Mouse (Mus musculus): ENCODE results near the gene Lsamp. TPM values are rescaled to one million over a fixed set of nuclear protein-coding genes. Genes with fewer than 3 reads are reported as not detected.
"Not testable (repeated sequence)": the region's sequence is repeated elsewhere in the genome, so short reads cannot be mapped to it uniquely, and the experiment has no call there.

The Lsamp gene
- polyA plus RNA-seq, 2 experiments from 2014 or later = not detected

DNA sequence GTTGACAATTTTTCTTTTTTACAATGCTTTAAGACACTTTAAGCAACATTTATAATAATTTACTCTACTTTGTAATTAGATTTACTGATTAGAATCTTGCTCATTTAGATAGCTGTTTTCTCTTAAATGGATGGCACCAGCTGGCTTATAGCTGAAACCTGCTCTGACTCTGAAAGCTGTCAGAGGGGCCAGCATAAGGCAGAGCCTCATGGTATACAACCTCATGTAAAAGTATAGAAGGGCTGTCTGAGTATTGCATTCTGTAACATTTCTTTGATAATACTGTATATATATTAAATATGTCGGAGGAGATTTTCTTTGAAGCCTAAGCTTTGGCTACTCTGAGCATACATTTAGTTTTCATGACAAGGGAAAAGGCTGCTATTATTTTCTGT is 1953.4 kb downstream of the Lsamp start:
- ATAC-seq = no peak

GRCm38 (mm10) chr16:41938258-41938657 is 1954.1 kb downstream of the Lsamp start:
- no peak for ATAC-seq

DNA sequence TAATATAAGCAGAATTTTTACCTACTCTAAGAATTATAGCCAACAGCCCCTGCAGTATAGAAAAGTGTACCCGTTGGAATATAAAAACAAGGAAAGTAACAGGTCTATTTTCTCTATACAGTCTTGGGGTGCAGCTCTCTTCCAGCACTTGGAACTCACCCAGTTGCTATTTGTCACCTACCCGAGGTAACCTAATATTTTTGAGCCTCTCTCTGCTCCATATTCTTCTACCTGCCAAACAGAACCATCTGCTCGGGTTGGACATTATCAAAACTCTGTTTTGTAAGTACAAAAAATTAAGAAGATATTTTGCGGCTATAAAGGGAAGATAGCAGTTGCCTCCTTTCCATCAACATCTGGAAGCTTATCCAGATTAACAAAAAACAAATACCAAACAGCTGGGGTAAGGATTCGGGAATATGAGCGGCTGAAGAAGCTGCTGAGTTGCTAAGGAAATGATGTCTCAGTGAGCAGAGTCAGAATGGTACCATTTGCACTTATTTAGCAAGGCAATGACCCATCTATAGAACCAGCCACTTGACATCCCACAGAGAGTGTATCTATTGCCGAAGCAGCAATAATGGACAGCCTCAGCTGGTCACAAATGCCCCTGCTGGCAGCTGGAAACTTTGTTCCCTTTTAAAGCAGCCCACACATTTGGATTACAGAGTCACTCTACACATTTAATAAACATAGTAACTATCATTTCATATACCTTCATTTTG is 1957.6 kb downstream of the Lsamp start:
- no peak for ATAC-seq

DNA sequence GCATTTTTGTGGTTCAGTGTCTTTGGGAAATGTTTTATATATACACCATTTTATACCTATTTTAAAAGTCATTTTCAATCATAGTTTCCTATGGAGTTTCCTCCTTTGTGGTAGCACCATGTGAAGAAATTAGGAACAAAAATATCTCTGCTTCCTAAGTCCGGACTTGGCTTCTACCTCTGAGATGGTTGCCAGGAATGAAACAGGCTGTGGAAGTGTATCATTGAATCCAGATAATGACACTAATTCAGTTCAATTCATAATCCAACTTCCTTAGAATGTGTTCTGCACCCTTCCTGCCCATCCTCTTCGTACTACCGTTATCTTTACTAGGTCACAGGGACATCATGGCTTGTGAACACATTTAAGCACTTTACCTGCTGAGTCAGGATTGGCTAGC is 1973.7 kb downstream of the Lsamp start:
- ATAC-seq = no peak

DNA sequence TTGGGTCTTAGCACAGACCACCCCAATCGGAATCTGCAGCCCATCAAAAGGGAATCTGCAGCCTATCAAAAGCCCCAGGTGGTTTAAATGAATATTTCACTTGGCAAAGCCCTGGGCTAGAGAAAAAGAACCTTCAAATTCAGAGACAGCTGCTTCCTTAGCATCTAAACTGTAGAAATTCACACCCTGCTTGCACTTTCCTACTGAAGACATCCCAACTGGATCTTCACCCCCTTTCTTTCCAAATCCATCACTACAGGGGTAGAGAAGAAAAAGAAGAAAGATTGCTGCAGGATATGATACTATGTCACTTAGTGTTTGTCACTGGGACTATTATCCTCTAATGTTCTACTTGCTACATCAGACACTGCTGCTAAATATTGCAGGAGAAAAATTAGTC is 1981.5 kb downstream of the Lsamp start:
- no peak for ATAC-seq

DNA sequence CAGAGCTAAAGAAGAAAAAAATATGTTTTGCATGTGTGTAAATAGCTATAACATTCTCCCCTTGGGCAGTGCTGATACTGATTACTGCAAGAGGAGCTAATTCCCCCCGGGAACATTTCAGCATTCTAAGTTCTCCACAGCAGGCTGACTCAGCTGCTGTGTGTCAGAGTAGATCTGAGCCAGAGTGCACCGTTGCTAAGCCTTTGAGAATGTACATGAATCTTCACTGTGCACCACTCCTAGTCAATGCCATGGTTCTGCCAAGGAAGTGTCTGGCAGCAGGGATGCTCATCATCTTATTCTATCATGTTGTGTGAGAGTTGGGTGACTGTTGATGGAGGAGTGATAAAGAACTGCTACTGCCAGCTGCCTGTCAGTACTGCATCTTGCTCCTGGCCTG is 1985.1 kb downstream of the Lsamp start:
- no peak for ATAC-seq

GRCm38 (mm10) chr16:41974866-41975719 is 1990.9 kb downstream of the Lsamp start:
- ATAC-seq = no peak

GRCm38 (mm10) chr16:41976897-41977296 is 1992.7 kb downstream of the Lsamp start:
- no peak for ATAC-seq

DNA sequence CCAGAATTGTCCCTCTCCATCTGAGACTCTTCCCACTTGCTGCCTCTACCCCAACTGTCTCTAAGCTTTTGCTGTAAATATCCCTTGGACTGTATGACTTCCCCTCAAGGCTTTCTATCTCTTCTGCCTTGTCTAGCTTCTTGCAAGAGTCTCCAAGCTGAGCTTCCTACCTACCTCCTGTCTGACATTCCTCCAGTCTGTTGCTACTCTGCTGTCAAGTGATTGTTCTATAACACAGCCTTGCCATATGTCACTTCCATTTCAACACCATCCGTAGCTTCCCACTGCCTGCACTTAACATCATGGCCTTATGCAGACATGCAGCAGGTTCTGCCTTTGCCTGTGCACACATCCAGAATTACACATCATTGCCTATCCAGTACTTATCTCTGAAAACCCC is 2012.8 kb downstream of the Lsamp start:
- no peak for ATAC-seq

DNA sequence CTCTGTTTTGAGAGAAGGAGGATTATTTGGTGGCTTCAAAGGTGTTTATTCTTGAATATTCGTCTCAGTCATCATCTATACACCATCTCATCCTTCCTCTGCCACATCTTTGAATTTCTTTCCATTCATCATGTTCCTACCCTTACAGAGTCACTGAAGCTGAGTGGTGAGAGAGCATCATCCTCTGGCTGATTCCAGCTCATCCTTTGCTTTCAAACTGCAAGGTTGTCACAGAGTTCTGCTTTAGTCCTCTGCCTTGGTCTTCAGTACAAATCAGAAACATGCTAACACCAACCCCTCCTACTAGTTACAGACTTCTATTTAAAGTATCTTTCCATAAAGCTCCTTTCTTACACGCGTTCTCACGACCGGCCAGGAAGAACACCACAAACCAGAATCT is 2018.8 kb downstream of the Lsamp start:
- no peak for ATAC-seq

DNA sequence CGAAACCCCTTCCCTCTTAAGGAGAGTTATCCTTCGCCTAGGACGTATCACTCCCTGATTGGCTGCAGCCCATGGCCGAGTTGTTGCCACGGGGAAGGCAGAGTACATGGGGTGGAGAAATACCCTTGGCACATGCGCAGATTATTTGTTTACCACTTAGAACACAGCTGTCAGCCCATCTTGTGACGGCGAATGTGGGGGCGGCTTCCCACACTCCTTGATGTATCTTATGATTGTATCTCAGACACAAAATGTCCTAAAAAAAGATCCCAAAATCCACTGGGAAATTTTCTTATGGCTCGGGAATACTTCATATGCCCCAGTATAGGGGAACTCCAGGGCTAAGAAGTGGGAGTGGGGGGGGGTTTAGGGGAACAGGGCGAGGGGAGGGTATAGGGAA is 2019.3 kb downstream of the Lsamp start:
- not testable (repeated sequence) for ATAC-seq

DNA sequence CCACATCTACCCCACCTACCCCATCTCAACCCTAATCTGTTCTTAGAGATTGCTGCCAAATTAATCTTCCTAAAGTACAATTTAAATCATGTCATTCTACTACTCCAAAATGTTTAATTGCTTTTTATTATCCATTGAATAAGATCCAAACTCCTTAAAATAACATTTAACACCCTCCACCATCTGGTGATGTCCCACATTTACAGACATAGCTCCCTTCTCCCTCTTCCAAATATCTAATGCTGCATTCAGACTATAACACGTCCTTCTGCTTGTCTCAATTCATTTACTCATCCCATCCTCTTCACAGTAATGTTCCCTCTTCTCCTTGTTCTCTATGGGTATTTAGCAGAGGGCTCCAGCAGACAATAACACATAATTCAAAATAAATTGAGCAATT is 2020.0 kb downstream of the Lsamp start:
- no peak for ATAC-seq

DNA sequence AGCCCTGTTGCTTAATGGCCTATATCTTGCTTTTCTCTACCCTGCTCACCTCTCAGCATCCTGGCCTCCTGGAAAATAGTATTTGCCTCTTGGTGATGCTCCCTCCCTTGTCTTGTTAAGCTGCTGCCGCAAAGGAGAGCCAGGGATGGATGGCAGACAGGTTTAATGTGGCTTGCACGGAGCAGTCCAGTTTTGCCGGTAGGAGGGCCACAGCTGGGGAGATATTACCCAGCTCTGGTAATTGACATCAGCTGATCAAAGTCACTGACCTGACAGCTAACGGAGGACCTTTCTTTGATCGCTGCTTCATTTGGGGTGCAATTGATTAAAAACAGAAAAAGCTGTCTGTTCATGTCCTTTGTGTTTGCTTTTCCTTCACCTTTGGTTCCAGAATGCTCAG is 2030.8 kb downstream of the Lsamp start:
- no peak for ATAC-seq

DNA sequence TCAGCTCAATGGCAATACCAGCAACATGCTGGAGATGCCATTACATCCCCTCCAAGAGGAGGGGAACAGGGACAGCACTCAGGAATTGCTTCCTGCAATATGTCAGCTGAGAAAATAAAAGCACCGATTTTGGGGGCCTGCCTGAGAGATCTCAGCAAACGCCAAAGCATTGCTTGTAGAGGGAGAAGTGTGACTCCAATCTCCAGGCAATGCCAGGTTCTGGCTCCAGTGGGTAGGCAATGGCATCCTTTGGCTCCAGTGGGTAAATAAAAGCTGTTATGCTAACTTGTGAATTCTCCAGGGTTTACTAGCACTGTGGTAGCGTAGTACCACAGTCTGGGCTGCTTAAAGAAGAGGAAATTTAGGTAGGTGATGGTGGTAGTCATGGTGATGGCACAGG is 2031.3 kb downstream of the Lsamp start:
- no peak for ATAC-seq

DNA sequence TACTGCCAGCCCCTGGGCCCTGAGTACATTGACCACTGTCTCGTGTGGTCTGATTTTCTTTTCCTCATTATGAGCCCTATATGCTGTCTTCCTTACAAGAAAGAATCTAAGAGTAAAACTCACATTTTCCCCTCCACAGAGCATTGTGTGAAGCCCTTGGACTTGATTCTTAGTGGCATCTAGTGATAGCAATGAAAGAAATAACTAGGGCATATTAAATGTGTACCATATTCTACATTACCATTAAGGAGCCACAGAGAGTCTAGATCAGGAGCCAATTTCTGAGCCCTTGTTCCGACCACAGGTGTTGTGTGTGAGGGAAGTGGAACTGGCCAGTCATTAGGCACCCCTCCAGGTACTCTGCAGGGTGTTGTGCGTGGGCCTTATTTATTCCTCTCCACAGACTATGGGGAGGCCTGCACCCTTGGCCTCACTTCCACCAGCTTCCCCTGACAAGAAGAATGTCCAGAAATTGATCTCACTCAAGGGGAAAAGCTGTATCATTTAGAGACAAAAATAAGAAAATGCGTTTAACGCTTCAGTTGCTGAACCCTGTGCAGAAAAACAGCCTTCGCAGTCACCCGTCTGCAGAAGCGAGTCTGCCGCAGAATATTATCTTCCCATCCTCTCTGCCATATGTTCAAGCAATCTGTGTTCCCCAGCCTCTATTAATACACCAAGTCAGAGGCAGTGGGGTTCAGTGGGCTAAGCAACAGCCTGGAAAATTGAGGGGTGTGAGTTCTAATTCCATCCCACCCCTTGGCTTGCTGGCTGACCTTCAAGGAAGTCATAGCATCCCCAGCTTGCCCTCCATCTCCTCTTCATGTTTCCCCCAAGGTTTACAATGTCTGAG is 2032.9 kb downstream of the Lsamp start:
- no peak for ATAC-seq

DNA sequence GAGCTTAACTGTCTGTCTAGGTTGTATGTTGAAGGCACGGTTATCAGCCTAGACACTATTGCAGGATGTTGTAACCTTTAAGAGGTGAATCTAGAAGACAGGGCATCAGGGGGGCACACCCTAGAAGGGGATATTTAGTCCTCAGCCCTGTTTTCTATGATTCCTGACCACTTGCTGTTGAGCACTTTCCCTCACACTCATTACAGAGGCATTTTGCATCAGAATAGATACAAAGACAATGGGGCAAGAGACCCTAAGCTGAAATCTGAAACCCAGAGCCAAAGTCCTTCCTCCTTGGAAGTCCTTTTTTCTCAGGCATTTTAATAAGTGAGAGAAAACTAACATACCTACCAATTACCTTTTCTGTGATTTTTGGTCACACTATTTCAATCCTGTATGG is 2038.4 kb downstream of the Lsamp start:
- ATAC-seq = no peak

DNA sequence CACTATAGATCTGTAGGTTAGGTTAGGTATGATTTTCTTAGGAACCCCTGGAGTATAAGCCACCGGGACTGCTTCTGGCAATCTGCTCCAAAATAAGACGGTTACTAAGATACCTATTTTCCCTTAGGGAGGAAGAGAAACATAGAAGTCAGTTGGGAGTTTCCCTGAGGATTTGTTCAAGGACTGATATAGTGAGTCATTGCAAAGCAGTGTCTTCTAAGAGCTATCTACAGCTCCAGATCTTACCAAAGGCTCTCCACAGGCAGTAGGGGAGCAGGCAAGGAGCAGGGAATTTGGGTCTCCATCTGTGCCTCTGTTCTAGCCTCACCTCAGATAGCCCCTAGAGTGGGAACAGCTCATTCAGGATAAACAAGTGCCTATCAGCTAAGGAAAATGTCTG is 2047.9 kb downstream of the Lsamp start:
- no peak for ATAC-seq

DNA sequence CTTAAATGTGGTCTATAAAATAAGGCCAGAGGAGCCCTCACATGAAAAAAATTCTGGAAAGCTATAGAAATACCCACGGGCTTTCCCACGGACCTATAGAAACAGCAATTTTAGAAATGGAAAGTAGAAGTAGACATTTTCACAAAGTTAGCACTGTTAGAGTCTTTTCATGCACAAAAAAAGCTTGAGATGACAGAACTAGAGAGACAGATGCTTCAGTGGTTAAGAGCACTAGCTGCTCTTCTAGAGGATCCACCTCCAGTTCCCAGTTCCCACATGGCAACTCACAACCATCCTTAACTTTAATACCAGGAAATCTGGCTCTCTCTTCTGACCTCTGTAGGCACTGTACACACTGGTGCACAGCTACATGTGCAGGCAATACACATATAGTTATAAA is 2049.3 kb downstream of the Lsamp start:
- ATAC-seq = no peak

DNA sequence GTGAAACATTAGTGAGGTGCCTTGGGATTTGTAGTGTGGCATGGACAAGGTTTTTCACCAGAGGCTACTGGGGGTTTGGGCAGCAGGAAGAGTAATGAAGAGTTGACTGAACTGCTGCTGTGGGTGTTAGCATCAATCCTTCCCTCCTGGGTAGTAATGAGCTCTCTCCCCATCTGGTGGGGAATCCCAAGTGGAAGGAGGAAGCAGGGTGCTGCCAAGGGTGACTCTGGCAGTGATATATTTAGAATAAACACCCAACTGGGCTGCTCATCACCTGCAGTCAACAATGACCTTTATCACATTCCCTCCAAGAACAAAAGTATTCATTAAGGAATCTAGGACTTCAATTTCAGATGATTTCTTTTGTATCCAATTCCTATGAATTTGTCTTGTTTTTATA is 2064.0 kb downstream of the Lsamp start:
- ATAC-seq = no peak

GRCm38 (mm10) chr16:42059927-42060326 is 2075.8 kb downstream of the Lsamp start:
- ATAC-seq = no peak

DNA sequence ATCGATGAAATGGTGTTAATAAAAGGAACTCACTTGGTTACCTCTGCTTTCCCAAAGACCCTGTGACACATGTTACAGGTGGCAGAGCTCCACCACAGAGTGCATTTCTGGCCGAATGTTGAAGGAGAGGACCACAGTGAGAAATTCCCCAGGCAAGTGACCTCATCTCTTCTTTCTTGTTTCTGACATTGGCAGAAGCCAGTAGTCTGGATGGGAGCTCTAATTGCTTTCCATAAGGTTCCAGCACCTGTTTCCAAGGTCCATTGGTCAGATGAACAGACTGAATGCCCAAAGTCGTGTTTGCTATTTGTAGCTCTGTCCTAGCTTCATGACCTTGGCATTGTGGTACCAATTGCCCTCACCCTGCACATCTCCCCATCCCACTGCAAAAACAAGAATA is 2090.2 kb downstream of the Lsamp start:
- no peak for ATAC-seq

DNA sequence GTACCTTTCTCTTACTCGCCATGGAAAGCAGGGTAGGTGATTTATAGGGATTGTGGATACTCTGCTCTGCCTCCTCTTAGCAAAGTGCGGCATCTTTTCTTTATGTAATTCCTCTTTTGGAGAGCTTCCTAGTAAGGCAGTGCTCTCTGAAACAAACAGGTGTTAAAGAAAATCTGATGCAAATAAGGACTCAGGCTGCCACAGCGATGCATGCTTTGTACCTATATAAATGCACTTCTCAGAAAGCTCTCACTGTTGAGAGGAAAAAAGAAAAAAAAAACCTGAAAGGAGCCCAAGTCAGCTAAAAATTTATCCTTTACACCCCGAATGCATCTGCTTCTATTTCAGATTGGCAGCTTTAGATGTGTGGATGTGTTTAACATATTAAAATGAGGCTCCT is 2095.4 kb downstream of the Lsamp start:
- no peak for ATAC-seq

DNA sequence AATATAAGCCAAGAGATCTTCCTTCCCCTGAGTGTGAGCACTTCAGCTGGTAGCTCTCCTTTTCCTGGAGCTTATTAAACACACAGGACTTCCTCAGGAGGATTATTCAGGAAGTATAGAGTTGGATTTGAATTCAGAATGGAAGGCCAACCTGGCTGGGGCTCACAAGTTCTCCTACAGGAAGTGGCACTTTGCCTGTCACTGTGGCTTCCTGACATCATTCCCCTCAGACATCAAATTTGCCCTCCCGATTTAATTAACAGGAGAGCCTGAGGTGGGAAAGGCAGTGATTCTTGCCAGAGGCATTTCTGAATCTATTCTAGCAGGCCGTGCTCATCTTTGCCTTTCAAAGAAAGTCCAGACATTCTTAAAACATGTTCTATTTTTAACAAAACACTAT is 2097.4 kb downstream of the Lsamp start:
- ATAC-seq = no peak

Data from CD4-positive, CD25-positive, alpha-beta regulatory T cell, adult 4 months (primary cell).